Mouse (Mus musculus): ENCODE measurements around the gene Plcb3.

The Plcb3 gene

DNA sequence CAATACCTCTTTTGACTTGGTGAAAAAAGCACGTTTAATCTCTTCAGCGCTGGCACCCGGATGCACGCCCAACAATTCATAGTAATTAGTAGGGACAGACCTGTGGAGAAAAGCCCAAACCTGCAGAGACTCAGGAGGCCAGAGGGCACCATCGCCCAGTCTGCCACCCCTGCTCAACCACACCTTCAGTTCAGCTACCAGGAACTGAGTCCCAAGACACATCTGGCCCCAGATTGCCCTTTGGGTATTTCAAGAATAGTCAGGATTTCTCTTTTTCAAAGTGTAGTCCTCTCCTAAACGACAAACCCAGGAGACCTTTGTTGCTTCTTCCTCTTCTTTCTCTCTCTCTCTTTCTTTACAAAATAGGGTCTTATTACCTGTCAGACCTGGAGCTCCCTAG lies 14.4 kb upstream of the Plcb3 start:
- DNase-seq (ENCODE audit: low spot score), result no peak

GRCm38 (mm10) chr19:6989251-6989650 lies 13.0 kb upstream of the Plcb3 start:
- no peak for DNase-seq (ENCODE audit: low spot score)

DNA sequence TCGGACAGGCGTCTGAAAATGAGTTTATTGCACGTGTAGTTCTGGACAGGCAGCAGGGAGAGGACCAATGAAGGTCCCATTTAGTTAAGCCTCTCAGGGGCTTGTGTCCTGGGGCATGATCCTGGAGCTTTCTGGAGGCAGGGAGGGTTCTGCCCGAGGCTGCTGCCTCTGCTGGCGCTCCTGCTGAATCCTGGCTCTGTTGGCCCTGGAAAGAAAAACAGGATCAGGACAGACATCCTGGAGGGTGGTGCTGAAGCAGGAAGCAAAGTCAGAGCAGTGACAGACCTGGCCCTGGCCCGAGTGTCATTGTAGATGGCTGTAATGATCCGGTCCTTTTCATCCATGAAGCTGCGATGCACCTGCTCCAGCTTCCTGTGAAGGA lies 11.6 kb upstream of the Plcb3 start:
- DNase-seq (ENCODE audit: low spot score), result no peak

GRCm38 (mm10) chr19:6987061-6987903 lies 11.0 kb upstream of the Plcb3 start, which contains the start of gene Vegfb:
TSS of gene Vegfb (minus strand) at chr19:6987651.
- no peak for DNase-seq (ENCODE audit: low spot score)

- DNase-seq (ENCODE audit: low spot score), result no peak
Observed at GRCm38 (mm10) chr19:6985951-6986708, 9.9 kb upstream of the Plcb3 start.

GRCm38 (mm10) chr19:6985300-6985699 lies 9.0 kb upstream of the Plcb3 start:
- DNase-seq (ENCODE audit: low spot score), result no peak

DNA sequence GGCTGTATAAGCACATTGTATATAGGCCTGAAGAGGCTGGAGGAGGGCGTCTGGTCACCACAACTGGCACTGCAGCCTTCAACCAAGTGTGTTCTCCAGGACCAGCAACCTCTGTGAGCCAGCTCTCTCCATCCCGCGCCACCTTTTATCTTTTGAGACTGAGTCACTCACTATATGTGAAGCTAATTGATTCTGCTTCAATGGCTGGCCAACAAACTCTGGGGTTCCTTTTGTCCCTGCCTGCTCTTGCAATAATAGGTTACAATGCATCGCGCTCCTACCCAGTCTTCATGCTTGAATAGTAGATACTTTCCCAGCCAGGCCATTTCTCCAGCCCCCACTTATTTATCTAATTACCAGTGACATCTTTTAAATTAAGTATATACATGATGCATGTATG lies 7.4 kb upstream of the Plcb3 start:
- DNase-seq (ENCODE audit: low spot score), result no peak

- no peak for DNase-seq (ENCODE audit: low spot score)
Observed at GRCm38 (mm10) chr19:6981465-6981864, 5.2 kb upstream of the Plcb3 start.

GRCm38 (mm10) chr19:6980381-6981093 lies 4.3 kb upstream of the Plcb3 start, which contains the start of gene Fkbp2:
TSS of gene Fkbp2 (minus strand) at chr19:6980501.
- DNase-seq (ENCODE audit: low spot score), result peak; percentile 97

DNA sequence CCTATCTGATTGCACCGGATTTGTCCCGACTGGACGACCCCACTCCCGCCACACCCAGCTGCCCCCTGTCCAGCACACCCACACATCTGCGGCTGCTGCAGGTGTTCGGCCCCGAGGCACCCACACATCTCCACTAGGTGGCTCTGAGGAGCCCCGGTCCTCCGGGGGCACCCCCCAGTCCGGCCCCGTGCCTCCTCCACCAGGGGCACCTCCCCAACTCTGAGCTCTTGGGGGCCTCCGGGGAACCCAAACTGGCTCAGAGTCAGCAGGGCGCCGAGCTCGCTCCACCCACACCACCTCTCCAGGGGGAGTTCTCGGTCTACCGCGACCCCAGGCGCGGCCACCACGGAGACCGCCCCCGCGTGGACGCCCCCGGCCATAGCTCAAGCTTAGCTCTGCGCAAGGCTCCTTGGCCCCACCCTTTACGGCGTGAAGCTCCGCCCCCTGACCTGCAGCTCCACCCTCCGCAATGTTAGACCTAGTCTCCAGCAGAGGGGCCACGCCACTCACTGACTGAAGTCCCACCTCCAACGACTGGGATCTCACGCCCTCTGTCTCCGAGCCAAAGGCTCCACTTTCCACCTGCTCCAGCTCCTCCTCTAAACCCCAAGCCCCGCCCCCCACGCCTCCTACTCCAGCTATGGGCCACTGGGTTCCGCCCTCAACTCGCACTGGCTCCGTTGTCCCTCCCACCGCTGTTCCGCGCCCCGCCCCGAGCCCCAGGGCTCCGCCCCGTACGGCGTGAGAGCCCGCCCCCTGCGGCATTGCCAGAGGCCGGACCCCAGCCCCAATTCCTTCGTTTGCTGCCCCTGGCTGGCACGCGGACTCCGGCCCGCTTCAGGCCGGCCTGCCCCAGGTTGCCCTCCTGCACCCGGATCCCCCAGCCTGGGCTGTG lies 3.5 kb upstream of the Plcb3 start:
- DNase-seq (ENCODE audit: low spot score), result peak; percentile 99

GRCm38 (mm10) chr19:6979001-6979479 lies 2.8 kb upstream of the Plcb3 start:
- no peak for DNase-seq (ENCODE audit: low spot score)

GRCm38 (mm10) chr19:6978639-6978974 lies 2.3 kb upstream of the Plcb3 start:
- no peak for DNase-seq (ENCODE audit: low spot score)

- no peak for DNase-seq (ENCODE audit: low spot score)
Observed at GRCm38 (mm10) chr19:6977759-6978638, 1.7 kb upstream of the Plcb3 start.

DNA sequence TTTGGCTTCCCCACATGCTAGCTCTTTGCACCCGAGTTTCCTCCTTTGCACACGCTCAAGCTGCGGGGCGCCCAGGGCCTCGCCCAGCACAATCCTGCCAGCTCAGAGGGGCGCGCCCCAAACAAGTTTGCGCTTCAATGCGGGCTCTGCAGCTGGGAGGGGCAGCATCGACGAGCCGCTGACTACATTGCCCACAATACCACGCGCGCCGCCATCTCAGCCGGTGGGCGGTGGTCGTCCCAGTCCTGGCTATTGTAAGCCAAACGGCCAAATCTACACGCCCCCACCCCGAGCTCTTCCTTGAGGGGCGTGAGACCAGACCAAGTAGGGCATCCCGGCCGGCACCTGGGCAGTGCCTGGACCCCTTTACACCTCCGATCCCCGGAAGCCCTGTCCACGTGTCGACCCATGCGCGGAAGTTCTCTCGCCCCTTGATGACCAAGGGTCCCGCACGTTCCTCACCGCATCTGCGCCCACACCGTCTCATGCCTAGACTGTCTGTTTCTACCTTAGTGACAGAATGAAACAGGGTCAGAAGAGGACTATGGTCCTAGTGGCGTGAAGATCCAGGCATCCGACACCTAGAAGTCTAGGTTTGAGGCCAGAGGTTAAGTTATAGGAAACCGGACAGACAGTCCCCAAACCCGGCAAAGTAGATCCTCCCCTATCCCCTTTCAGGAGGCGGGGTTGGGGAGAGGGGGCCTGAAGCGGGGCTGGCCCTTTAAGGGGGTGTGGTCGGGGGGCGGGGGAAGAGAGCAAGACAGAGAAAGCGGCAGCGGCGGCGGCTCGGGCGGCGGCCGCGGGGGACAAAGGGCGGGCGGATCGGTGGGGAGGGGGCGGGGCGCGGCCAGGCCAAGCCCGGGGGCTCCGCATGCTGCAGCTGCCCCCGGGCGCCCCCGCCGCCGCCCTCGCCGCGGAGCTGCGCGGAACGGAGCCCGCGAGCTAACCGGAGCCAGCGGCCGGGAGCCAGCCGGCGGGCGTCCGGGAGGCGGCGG lies 1.8 kb downstream of the Plcb3 start, which contains the start of gene Ppp1r14b:
TSS of gene Ppp1r14b (plus strand) at position 758 of the 995 bp plus-strand sequence.
- peak; percentile 65 for DNase-seq (ENCODE audit: low spot score)

- DNase-seq (ENCODE audit: low spot score), result no peak
Observed at GRCm38 (mm10) chr19:6973581-6974190, 2.6 kb downstream of the Plcb3 start.

DNA sequence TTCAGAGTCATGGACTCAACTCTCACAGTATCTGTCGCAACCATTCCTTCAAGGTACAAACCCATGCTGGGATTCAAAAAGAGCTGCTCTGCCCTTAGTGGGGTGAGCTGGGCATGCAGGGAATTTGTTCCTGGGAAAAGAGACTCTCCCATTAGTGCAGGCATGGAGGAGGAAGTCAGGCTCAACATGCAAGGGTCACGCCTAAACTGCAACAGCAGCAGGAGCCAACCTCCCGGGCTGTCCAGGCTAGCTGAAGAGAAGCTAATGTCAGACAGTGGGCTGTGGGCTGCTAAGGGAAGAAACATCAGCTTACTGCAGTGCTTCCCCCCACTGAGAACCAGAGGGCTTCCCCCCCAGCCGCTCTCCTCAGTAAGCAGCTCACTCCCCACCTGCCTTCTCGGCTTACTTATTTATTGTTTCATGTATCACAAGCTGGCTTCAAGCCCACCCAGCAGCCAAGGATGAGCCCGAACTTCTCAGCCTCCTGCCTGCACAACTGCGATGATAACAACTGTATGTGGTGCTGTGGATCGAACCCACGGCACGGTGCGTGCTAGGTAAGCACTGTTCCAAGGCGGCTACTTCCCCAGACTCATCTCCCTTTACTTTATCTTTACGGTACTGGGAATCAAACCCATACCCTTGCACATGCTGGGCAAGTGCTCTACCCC lies 3.9 kb downstream of the Plcb3 start:
- no peak for DNase-seq (ENCODE audit: low spot score)

DNA sequence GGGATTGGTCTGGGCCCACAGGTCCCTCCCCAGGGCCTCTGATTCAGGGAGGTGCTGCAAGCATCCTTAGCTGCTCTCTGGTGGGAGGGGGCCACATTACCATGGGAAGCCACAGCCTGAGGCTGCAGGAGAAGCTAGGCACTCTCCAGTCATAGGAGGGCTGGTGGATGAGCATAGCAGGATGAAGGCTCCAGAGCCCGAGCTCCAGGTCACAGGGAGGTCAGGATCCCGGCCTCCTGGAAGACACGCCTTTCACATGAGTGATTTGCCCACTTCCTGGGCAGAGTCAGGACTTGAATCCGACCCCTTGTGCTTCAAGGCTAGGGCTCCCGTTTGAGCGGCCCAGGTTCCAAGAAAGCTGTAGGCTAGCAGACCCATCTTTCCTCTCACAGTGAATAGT lies 4.6 kb downstream of the Plcb3 start:
- DNase-seq (ENCODE audit: low spot score), result no peak

DNA sequence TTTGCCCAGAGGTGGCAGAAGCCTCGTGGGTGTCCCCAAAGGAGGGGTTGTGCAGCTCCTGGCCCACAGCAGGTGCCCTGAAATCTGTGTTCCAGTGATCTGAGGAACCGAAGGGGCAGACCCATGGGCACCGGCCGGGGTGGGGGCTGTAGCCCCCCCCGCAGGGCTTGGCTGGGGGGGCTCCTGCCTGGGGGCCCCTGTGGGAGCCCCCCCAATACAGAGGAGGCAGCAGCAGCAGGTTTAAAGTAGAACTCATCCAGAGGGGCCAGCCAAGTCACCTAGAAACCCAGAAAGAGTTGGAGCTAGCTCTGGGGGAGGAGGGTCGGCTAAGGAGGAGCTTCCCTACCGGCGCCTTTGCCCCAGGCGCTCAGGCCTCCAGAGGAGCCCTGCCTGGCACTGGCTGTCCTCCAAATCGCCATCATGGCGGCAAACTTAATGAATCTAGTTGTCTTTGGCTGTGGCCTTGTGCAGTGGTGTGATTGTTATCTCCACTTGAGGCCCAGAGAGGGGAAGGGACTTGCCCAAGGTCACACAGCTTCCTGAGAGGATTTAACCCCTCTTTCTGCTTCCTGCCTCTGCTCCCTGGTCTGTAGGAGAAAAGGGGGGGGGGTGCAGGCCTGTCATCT lies 5.7 kb downstream of the Plcb3 start:
- no peak for DNase-seq (ENCODE audit: low spot score)

All from ovary, postnatal 14 days (tissue).